Mouse (Mus musculus) forebrain, postnatal 0 days (tissue): ENCODE data around the gene Dhx16. TPM values are rescaled to one million over a fixed set of nuclear protein-coding genes. Genes with fewer than 3 reads are reported as not detected.

Source experiments
- ATAC-seq: fragments of 200-750 bp; cut with Nextera tagmentation; 2 replicates; pipeline ENCODE4 v1.8.0; 2017; ENCODE audit warnings: mild to moderate bottlenecking, moderate library complexity
- DNase-seq: peaks from one replicate; pipeline ENCODE4 v3.0.0-alpha.2; 2015
- H3K27ac ChIP-seq: fragments of 300-500 bp; sonication (generic); 2 replicates; pipeline ENCODE4 v1.5.1; 2014; ENCODE audit warnings: low read depth, mild to moderate bottlenecking, antibody characterized with exemption, low read length, moderate library complexity, mixed read lengths
- H3K27me3 ChIP-seq: fragments of 300-500 bp; sonication (generic); 2 replicates; pipeline ENCODE4 v1.6.1; 2014; ENCODE audit warnings: mild to moderate bottlenecking, low read length, mixed read lengths; ENCODE audit not compliant: insufficient read depth
- H3K36me3 ChIP-seq: fragments of 300-500 bp; sonication (generic); 2 replicates; pipeline ENCODE4 v1.6.1; 2014; ENCODE audit warnings: mild to moderate bottlenecking, moderate library complexity; ENCODE audit not compliant: insufficient read depth
- H3K4me1 ChIP-seq: fragments of 300-500 bp; sonication (generic); 2 replicates; pipeline ENCODE4 v1.6.1; 2014; ENCODE audit warnings: antibody characterized with exemption; ENCODE audit not compliant: insufficient read depth
- H3K4me2 ChIP-seq: fragments of 300-500 bp; sonication (generic); 2 replicates; pipeline ENCODE4 v1.6.1; 2014; ENCODE audit warnings: low read depth, mild to moderate bottlenecking, moderate library complexity
- H3K4me3 ChIP-seq: fragments of 300-500 bp; sonication (generic); 2 replicates; pipeline ENCODE4 v1.5.1; 2014; ENCODE audit warnings: low read depth, low read length, mixed read lengths
- H3K9ac ChIP-seq: fragments of 300-500 bp; sonication (generic); 2 replicates; pipeline ENCODE4 v1.6.1; 2014; ENCODE audit warnings: mild to moderate bottlenecking
- H3K9me3 ChIP-seq: fragments of 300-500 bp; sonication (generic); 2 replicates; pipeline ENCODE4 v1.6.1; 2016; ENCODE audit warnings: low read length
- CTCF ChIP-seq: sonication (generic); IDR thresholded peaks from 2 replicates; pipeline ENCODE4 v1.5.1; 2016; ENCODE audit warnings: antibody characterized with exemption, control low read depth, low read depth
- WGBS: fragments of 180-500 bp; shearing (Covaris S2); extraction: QIAGEN DNeasy Blood & Tissue Kit; methylation state at CpG from one replicate; pipeline ENCODE4 v1.1.7; 2014; 5-methylcytosine and 5-hydroxymethylcytosine counted together
- polyA plus RNA-seq: library from polyadenylated mRNA; unstranded; fragments of >200 nt; fragmentation: Nextera tagmentation; extraction: Ambion mirVana; gene quantifications from 2 replicates; pipeline ENCODE4 v1.2.1, GENCODE M21; 2015
- total RNA-seq: library from RNA; depleted of rRNA; stranded (reverse); fragments of >200 nt; gene quantifications from 2 replicates; pipeline ENCODE4 v1.2.3, GENCODE M21; 2014

Gene Dhx16
- total and polyA plus RNA-seq, 2 experiments from 2014 or later: 21.8 to 33.0 TPM

GRCm38 (mm10) chr17:35909919-35910369, 30.3 kb downstream of the Dhx16 start, which contains the start of gene Atat1:
TSS of gene Atat1 (minus strand) at chr17:35910075.
- Histone ChIP-seq H3K27me3 (no peaks in the 10 kb centered on the region), H3K36me3 (peaks cover 29% of the 10 kb centered on the region), H3K9ac (peak within 1 kb of the TSS; percentile 79), H3K4me2 (peak within 1 kb of the TSS; percentile 91), H3K4me1 (peaks cover 11% of the 10 kb centered on the region), H3K27ac (peak within 1 kb of the TSS; percentile 90), H3K9me3 (no peaks in the 10 kb centered on the region), H3K4me3 (peak within 1 kb of the TSS; percentile 71)
- ATAC-seq: peak; percentile 96
- TF ChIP-seq CTCF: no peak
- peak; percentile 95 for DNase-seq
- 1% methylated on average over 25 of the region's 25 CpGs for WGBS

- peaks cover 7% of the 10 kb centered on the region for H3K4me1 ChIP-seq
- ATAC-seq (no peak), DNase-seq (no peak)
- H3K9me3 ChIP-seq: no peaks in the 10 kb centered on the region
- no peaks in the 10 kb centered on the region for H3K27me3 ChIP-seq
- peak overlapping the region; percentile 79; the same call in 1 of the 2 replicates for H3K4me2 ChIP-seq
- 82% methylated on average over 6 of the region's 6 CpGs for WGBS
- no peak overlapping the region for H3K27ac ChIP-seq
- peaks cover 8% of the 10 kb centered on the region; the same call in 1 of the 2 replicates for H3K36me3 ChIP-seq
- H3K4me3 ChIP-seq: no peak overlapping the region
- H3K9ac ChIP-seq: no peak overlapping the region
- no peak for TF ChIP-seq CTCF
Observed at GRCm38 (mm10) chr17:35914975-35915374, 35.4 kb downstream of the Dhx16 start.

- Histone ChIP-seq H3K4me2 (peak overlapping the region; percentile 79), H3K4me3 (peak overlapping the region; percentile 72), H3K9ac (peak overlapping the region; percentile 65), H3K9me3 (no peaks in the 10 kb centered on the region), H3K27me3 (no peaks in the 10 kb centered on the region), H3K4me1 (peaks cover 12% of the 10 kb centered on the region), H3K36me3 (peaks cover 8% of the 10 kb centered on the region; the same call in 1 of the 2 replicates), H3K27ac (peak overlapping the region; percentile 100)
- ATAC-seq (no peak), DNase-seq (no peak)
- WGBS: 6% methylated on average over 28 of the region's 28 CpGs
- TF ChIP-seq CTCF: no peak
Observed at GRCm38 (mm10) chr17:35915538-35916296, 36.1 kb downstream of the Dhx16 start.

GRCm38 (mm10) chr17:35916297-35917142, 36.9 kb downstream of the Dhx16 start, which contains the start of the genes Mrps18b and Ppp1r10:
TSS of gene Mrps18b (minus strand) at chr17:35916389.
TSS of gene Ppp1r10 (plus strand) at chr17:35916434.
- peak; percentile 90 for ATAC-seq
- Histone ChIP-seq H3K4me2 (peak within 1 kb of the TSS; percentile 79), H3K9ac (peak within 1 kb of the TSS; percentile 99), H3K4me1 (peaks cover 15% of the 10 kb centered on the region), H3K4me3 (peak within 1 kb of the TSS; percentile 72), H3K36me3 (peaks cover 8% of the 10 kb centered on the region; the same call in 1 of the 2 replicates), H3K27me3 (no peaks in the 10 kb centered on the region), H3K27ac (peak within 1 kb of the TSS; percentile 100), H3K9me3 (no peaks in the 10 kb centered on the region)
- WGBS: under 1% methylated on average over 83 of the region's 83 CpGs
- TF ChIP-seq CTCF: peak; percentile 82
- peak; percentile 100 for DNase-seq

GRCm38 (mm10) chr17:35917143-35917462, 37.5 kb downstream of the Dhx16 start:
- Histone ChIP-seq H3K4me3 (peak overlapping the region; percentile 72), H3K36me3 (peaks cover 8% of the 10 kb centered on the region; the same call in 1 of the 2 replicates), H3K27me3 (no peaks in the 10 kb centered on the region), H3K9me3 (no peaks in the 10 kb centered on the region), H3K4me1 (peaks cover 15% of the 10 kb centered on the region), H3K9ac (peak overlapping the region; percentile 99), H3K27ac (peak overlapping the region; percentile 100), H3K4me2 (peak overlapping the region; percentile 79)
- DNase-seq (no peak), ATAC-seq (no peak)
- TF ChIP-seq CTCF: no peak
- 0% methylated on average over 8 of the region's 8 CpGs for WGBS

- Histone ChIP-seq H3K36me3 (peaks cover 8% of the 10 kb centered on the region; the same call in 1 of the 2 replicates), H3K4me3 (peak overlapping the region; percentile 72), H3K4me2 (peak overlapping the region; percentile 79), H3K9ac (peak overlapping the region; percentile 99), H3K27ac (peak overlapping the region; percentile 100), H3K9me3 (no peaks in the 10 kb centered on the region), H3K27me3 (no peaks in the 10 kb centered on the region), H3K4me1 (peaks cover 18% of the 10 kb centered on the region)
- peak; percentile 89 for DNase-seq
- WGBS: under 1% methylated on average over 13 of the region's 13 CpGs
- peak; percentile 43 for ATAC-seq
- no peak for TF ChIP-seq CTCF
Observed at GRCm38 (mm10) chr17:35917463-35918251, 38.0 kb downstream of the Dhx16 start.
